Mouse (Mus musculus) left cerebral cortex, adult 18-20 months (tissue): ENCODE data around the gene Nrip3. TPM values are rescaled to one million over a fixed set of nuclear protein-coding genes. Genes with fewer than 3 reads are reported as not detected.

ENCODE experiments used
- DNase-seq, 2 experiments: peaks; one replicate each; pipeline ENCODE4 v3.0.0; 2021 to 2022; ENCODE audit warnings: low spot score in 2 of 2, mixed read lengths in 1 of 2
- long read RNA-seq, 2 experiments: library from polyadenylated mRNA; stranded (forward); transcript quantifications; one replicate each; pipeline ENCODE4 v2.0.0; 2021
- total RNA-seq, 2 experiments: library from RNA; stranded (reverse); gene quantifications; 2 replicates each; pipeline ENCODE4 v1.2.3; 2021

Nrip3 gene
- total RNA-seq: 10 to 100 TPM; 82.9 to 87.3 TPM
- long read RNA-seq, experiment 1, transcript Nrip3-201 (7 exons, 3,910 nt): major isoform, 179 of 214 reads
- long read RNA-seq, experiment 1, partial matches to known transcripts: 5 of 214 reads
- long read RNA-seq, experiment 1, other reads (novel, unspliced or antisense): 30 of 214 reads
- long read RNA-seq, experiment 2, transcript Nrip3-201 (7 exons, 3,910 nt): major isoform, 115 of 148 reads
- long read RNA-seq, experiment 2, partial matches to known transcripts: 6 of 148 reads
- long read RNA-seq, experiment 2, other reads (novel, unspliced or antisense): 27 of 148 reads

- DNase-seq: peak; percentile 72 to 76
Measured at GRCm38 (mm10) chr7:109781470-109782203, at the start of gene Nrip3. Gene Nrip3 (minus strand): TSS chr7:109782025.

GRCm38 (mm10) chr7:109831376-109831775, 49.6 kb upstream of the Nrip3 start:
- no peak for DNase-seq

GRCm38 (mm10) chr7:109826911-109827310, 45.1 kb upstream of the Nrip3 start:
- no peak for DNase-seq

GRCm38 (mm10) chr7:109825293-109825692, 43.5 kb upstream of the Nrip3 start:
- DNase-seq: no peak

- no peak for DNase-seq
Measured at GRCm38 (mm10) chr7:109818600-109818999, 36.8 kb upstream of the Nrip3 start.

- DNase-seq: no peak
Measured at GRCm38 (mm10) chr7:109817954-109818353, 36.1 kb upstream of the Nrip3 start.

GRCm38 (mm10) chr7:109813330-109814140, 31.7 kb upstream of the Nrip3 start:
- no peak for DNase-seq

GRCm38 (mm10) chr7:109807616-109808485, 26.0 kb upstream of the Nrip3 start:
- no peak for DNase-seq

- DNase-seq: no peak
Measured at GRCm38 (mm10) chr7:109804843-109805242, 23.0 kb upstream of the Nrip3 start.

- no peak for DNase-seq
Measured at GRCm38 (mm10) chr7:109804355-109804754, 22.5 kb upstream of the Nrip3 start.

- no peak for DNase-seq
Measured at GRCm38 (mm10) chr7:109803516-109803915, 21.7 kb upstream of the Nrip3 start.

GRCm38 (mm10) chr7:109800626-109801025, 18.8 kb upstream of the Nrip3 start:
- peak in 1 of 2 experiments; percentile 49 for DNase-seq

- DNase-seq: no peak
Measured at GRCm38 (mm10) chr7:109799168-109799567, 17.3 kb upstream of the Nrip3 start.

GRCm38 (mm10) chr7:109795564-109795963, 13.7 kb upstream of the Nrip3 start:
- DNase-seq: no peak

GRCm38 (mm10) chr7:109794556-109794955, 12.7 kb upstream of the Nrip3 start:
- no peak for DNase-seq

GRCm38 (mm10) chr7:109792759-109793158, 10.9 kb upstream of the Nrip3 start:
- DNase-seq: peak; percentile 35 to 69

- DNase-seq: no peak
Measured at GRCm38 (mm10) chr7:109790818-109791217, 9.0 kb upstream of the Nrip3 start.

GRCm38 (mm10) chr7:109787860-109788259, 6.0 kb upstream of the Nrip3 start:
- no peak for DNase-seq

- DNase-seq: no peak
Measured at GRCm38 (mm10) chr7:109783281-109783680, 1.5 kb upstream of the Nrip3 start.

- DNase-seq: no peak
Measured at GRCm38 (mm10) chr7:109781087-109781469, 747 bp downstream of the Nrip3 start.

- DNase-seq: no peak
Measured at GRCm38 (mm10) chr7:109772251-109772650, 9.6 kb downstream of the Nrip3 start.
